Mouse (Mus musculus) liver, embryonic 12.5 days (tissue): ENCODE results near the gene Gm11214. TPM values are rescaled to one million over a fixed set of nuclear protein-coding genes. Genes with fewer than 3 reads are reported as not detected.

Experiments used
- ATAC-seq: fragments of 200-750 bp; cut with Nextera tagmentation; 2 replicates; pipeline ENCODE4 v1.8.0; 2017; ENCODE audit warnings: moderate number of reproducible peaks, mild to moderate bottlenecking, moderate library complexity
- H3K27ac ChIP-seq: fragments of 300-500 bp; sonication (generic); 2 replicates; pipeline ENCODE4 v1.5.1; 2016; ENCODE audit warnings: mild to moderate bottlenecking
- H3K27me3 ChIP-seq: fragments of 300-500 bp; sonication (generic); replicated peaks from 2 replicates; pipeline ENCODE4 v1.6.1; 2016; ENCODE audit warnings: mild to moderate bottlenecking, moderate library complexity
- H3K36me3 ChIP-seq: fragments of 300-500 bp; sonication (generic); 2 replicates; pipeline ENCODE4 v1.6.1; 2016; ENCODE audit warnings: mild to moderate bottlenecking, moderate library complexity
- H3K4me1 ChIP-seq: fragments of 300-500 bp; sonication (generic); 2 replicates; pipeline ENCODE4 v1.6.1; 2016
- H3K4me2 ChIP-seq: fragments of 300-500 bp; sonication (generic); 2 replicates; pipeline ENCODE4 v1.6.1; 2016; ENCODE audit warnings: mild to moderate bottlenecking, moderate library complexity
- H3K4me3 ChIP-seq: fragments of 300-500 bp; sonication (generic); 2 replicates; pipeline ENCODE4 v1.5.1; 2016; ENCODE audit warnings: mild to moderate bottlenecking, moderate library complexity
- H3K9ac ChIP-seq: fragments of 300-500 bp; sonication (generic); 2 replicates; pipeline ENCODE4 v1.6.1; 2016; ENCODE audit warnings: mild to moderate bottlenecking, moderate library complexity
- H3K9me3 ChIP-seq: fragments of 300-500 bp; sonication (generic); replicated peaks from 2 replicates; pipeline ENCODE4 v1.6.1; 2016; ENCODE audit warnings: mild to moderate bottlenecking, moderate library complexity
- WGBS: fragments of 180-500 bp; shearing (Covaris S2); methylation state at CpG from one replicate; pipeline ENCODE4 v1.1.7; 2016; ENCODE audit not compliant: insufficient replicate concordance; 5-methylcytosine and 5-hydroxymethylcytosine counted together
- polyA plus RNA-seq: library from polyadenylated mRNA; unstranded; fragments of >200 nt; fragmentation: Nextera tagmentation; extraction: Ambion mirVana; gene quantifications from 2 replicates; pipeline ENCODE4 v1.2.1, GENCODE M21; 2016

The Gm11214 gene
- polyA plus RNA-seq, 1 experiment from 2014 or later: not detected

DNA sequence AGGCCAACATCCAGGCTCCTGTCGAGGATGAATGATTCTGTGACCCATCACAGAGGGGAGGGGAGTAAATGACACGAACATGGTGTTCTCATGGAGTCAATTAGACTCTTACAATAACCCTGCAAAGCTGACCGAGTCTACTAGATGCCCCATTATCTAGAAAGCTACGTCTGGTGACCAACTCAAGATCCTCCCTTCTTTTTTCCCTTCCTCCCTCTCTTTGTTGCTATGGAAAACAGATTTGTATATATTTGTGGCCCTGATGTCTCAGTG, 22.0 kb upstream of the Gm11214 start:
- Histone ChIP-seq H3K27me3 (no peaks in the 10 kb centered on the region), H3K4me3 (no peak overlapping the region), H3K4me2 (no peak overlapping the region), H3K9ac (no peak overlapping the region), H3K36me3 (no peaks in the 10 kb centered on the region), H3K4me1 (no peaks in the 10 kb centered on the region), H3K27ac (no peak overlapping the region), H3K9me3 (no peaks in the 10 kb centered on the region)
- no peak for ATAC-seq
- WGBS: 36% methylated on average over 4 of the region's 4 CpGs

DNA sequence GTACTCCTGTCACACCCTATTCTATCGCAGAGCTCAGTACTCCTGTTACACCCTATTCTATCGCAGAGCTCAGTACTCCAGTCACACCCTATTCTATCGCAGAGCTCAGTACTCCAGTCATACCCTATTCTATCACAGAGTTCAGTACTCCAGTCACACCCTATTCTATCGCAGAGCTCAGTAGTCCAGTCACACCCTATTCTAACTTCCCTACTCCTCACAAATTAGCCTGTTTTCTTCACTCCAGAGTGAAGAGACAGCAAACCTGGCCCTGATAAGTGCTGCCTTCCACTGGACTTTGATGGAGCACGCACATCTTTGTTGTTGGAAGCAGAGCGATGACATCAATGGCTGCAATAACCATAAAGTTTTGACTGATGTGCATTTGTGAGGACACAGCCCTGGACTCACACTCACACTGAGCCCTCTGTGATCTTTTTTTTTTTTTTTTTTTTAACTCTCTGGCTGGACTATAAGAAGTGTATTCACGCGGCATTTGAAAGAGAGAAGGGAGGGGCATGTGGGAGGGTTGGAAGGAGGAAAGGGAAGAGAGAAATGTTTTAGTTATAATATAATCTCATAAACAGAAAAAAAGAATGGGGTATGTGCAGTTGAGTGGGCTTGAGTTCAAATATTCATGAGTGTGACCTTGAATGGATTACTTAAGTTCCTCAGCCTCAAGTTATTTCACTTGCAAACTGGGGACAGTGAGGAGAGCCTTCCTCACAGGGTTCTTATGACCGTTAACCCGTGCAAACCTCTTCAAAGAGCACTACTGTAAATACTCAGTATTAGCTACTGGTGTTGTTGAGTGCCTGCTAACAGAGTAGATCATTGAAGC, 21.5 kb upstream of the Gm11214 start:
- ATAC-seq: no peak
- Histone ChIP-seq H3K4me3 (no peak overlapping the region), H3K36me3 (no peaks in the 10 kb centered on the region), H3K4me1 (no peaks in the 10 kb centered on the region), H3K27ac (no peak overlapping the region), H3K4me2 (no peak overlapping the region), H3K27me3 (no peaks in the 10 kb centered on the region), H3K9ac (no peak overlapping the region), H3K9me3 (no peaks in the 10 kb centered on the region)
- 69% methylated on average over 10 of the region's 10 CpGs for WGBS

- 76% methylated on average over 6 of the region's 6 CpGs for WGBS
- Histone ChIP-seq H3K9ac (no peak overlapping the region), H3K4me1 (no peaks in the 10 kb centered on the region), H3K27me3 (no peaks in the 10 kb centered on the region), H3K9me3 (no peaks in the 10 kb centered on the region), H3K36me3 (no peaks in the 10 kb centered on the region), H3K4me3 (no peak overlapping the region), H3K4me2 (no peak overlapping the region), H3K27ac (no peak overlapping the region)
- no peak for ATAC-seq
Measured at GRCm38 (mm10) chr4:63683716-63684115, 20.5 kb upstream of the Gm11214 start.

DNA sequence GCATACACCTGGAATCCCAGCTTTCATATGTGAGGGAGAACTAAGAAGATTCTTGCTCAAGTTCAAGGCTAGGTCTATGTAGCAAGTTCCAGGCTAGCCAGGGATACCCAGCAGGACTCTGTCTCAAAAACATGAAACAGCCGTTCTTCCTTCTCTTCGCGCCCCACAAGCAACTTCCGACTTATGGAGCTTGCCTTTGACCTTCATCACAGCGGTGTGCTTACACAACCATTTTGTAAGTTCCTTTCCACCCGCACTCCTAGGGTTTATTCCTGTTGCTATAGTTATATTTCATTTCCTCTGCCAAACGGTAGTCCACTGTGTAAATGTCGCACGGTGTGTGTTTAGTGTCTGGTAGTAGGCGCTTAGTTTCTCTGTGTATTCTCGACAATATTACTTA, 19.9 kb upstream of the Gm11214 start:
- no peak for ATAC-seq
- H3K4me2 ChIP-seq: no peak overlapping the region
- WGBS: 67% methylated on average over 11 of the region's 11 CpGs
- H3K9me3 ChIP-seq: no peaks in the 10 kb centered on the region
- H3K36me3 ChIP-seq: no peaks in the 10 kb centered on the region
- no peaks in the 10 kb centered on the region for H3K4me1 ChIP-seq
- H3K27me3 ChIP-seq: no peaks in the 10 kb centered on the region
- H3K4me3 ChIP-seq: no peak overlapping the region
- H3K9ac ChIP-seq: no peak overlapping the region
- H3K27ac ChIP-seq: no peak overlapping the region

GRCm38 (mm10) chr4:63682441-63682840, 19.3 kb upstream of the Gm11214 start:
- no peak for ATAC-seq
- H3K9ac ChIP-seq: no peak overlapping the region
- H3K4me2 ChIP-seq: no peak overlapping the region
- no peaks in the 10 kb centered on the region for H3K36me3 ChIP-seq
- no peaks in the 10 kb centered on the region for H3K27me3 ChIP-seq
- no peaks in the 10 kb centered on the region for H3K9me3 ChIP-seq
- H3K27ac ChIP-seq: no peak overlapping the region
- H3K4me3 ChIP-seq: no peak overlapping the region
- 59% methylated on average over 2 of the region's 2 CpGs for WGBS
- no peaks in the 10 kb centered on the region for H3K4me1 ChIP-seq

GRCm38 (mm10) chr4:63681557-63681956, 18.4 kb upstream of the Gm11214 start:
- Histone ChIP-seq H3K9me3 (no peaks in the 10 kb centered on the region), H3K27ac (no peak overlapping the region), H3K27me3 (no peaks in the 10 kb centered on the region), H3K36me3 (no peaks in the 10 kb centered on the region), H3K4me2 (no peak overlapping the region), H3K9ac (no peak overlapping the region), H3K4me3 (no peak overlapping the region), H3K4me1 (no peaks in the 10 kb centered on the region)
- 75% methylated on average over 3 of the region's 3 CpGs for WGBS
- ATAC-seq: no peak

DNA sequence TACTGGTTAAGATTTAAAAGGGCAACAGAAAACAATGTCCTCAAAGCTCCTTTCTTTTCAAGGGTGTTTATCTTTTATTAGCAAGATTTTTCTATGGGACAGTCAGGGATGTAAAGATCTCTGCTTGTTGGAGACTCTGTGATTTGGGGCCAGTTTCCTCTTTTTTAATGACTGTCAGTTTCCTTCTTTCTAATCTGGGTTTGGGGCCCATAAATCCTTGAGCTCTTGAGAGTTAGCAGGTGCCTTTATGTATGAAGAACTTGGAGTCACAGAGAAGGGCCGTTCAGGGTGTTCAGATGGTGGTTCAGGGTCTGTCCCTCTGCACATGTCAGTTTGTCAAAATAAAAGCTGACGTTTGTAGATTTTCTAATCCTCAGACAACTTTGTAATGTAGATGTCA, 11.9 kb upstream of the Gm11214 start:
- Histone ChIP-seq H3K27ac (no peak overlapping the region), H3K4me2 (no peak overlapping the region), H3K27me3 (no peaks in the 10 kb centered on the region), H3K36me3 (no peaks in the 10 kb centered on the region), H3K9me3 (no peaks in the 10 kb centered on the region), H3K4me1 (no peaks in the 10 kb centered on the region), H3K9ac (no peak overlapping the region), H3K4me3 (no peak overlapping the region)
- ATAC-seq: no peak
- 43% methylated on average over 2 of the region's 2 CpGs for WGBS

- Histone ChIP-seq H3K27ac (no peak overlapping the region), H3K36me3 (no peaks in the 10 kb centered on the region), H3K27me3 (no peaks in the 10 kb centered on the region), H3K4me2 (no peak overlapping the region), H3K9ac (no peak overlapping the region), H3K4me1 (no peaks in the 10 kb centered on the region), H3K4me3 (no peak overlapping the region), H3K9me3 (no peaks in the 10 kb centered on the region)
- ATAC-seq: no peak
- WGBS: 29% methylated on average over 4 of the region's 4 CpGs
Measured at GRCm38 (mm10) chr4:63668255-63668654, 5.1 kb upstream of the Gm11214 start.

- no peaks in the 10 kb centered on the region for H3K4me1 ChIP-seq
- no peaks in the 10 kb centered on the region for H3K36me3 ChIP-seq
- no peak overlapping the region for H3K27ac ChIP-seq
- no peak overlapping the region for H3K9ac ChIP-seq
- no peaks in the 10 kb centered on the region for H3K27me3 ChIP-seq
- H3K9me3 ChIP-seq: no peaks in the 10 kb centered on the region
- WGBS: 74% methylated on average over 7 of the region's 7 CpGs
- no peak overlapping the region for H3K4me2 ChIP-seq
- H3K4me3 ChIP-seq: no peak overlapping the region
- ATAC-seq: no peak
Measured at GRCm38 (mm10) chr4:63665738-63666137, 2.6 kb upstream of the Gm11214 start.

GRCm38 (mm10) chr4:63661857-63662256, 1.3 kb downstream of the Gm11214 start:
- H3K36me3 ChIP-seq: no peaks in the 10 kb centered on the region
- no peaks in the 10 kb centered on the region for H3K9me3 ChIP-seq
- 56% methylated on average over 1 of the region's 1 CpGs for WGBS
- H3K9ac ChIP-seq: no peak overlapping the region
- no peaks in the 10 kb centered on the region for H3K4me1 ChIP-seq
- no peak for ATAC-seq
- H3K27ac ChIP-seq: no peak overlapping the region
- no peak overlapping the region for H3K4me3 ChIP-seq
- no peaks in the 10 kb centered on the region for H3K27me3 ChIP-seq
- H3K4me2 ChIP-seq: no peak overlapping the region

GRCm38 (mm10) chr4:63661426-63661825, 1.8 kb downstream of the Gm11214 start:
- H3K4me3 ChIP-seq: no peak overlapping the region
- no peaks in the 10 kb centered on the region for H3K4me1 ChIP-seq
- no peaks in the 10 kb centered on the region for H3K36me3 ChIP-seq
- H3K27ac ChIP-seq: no peak overlapping the region
- no peak overlapping the region for H3K9ac ChIP-seq
- ATAC-seq: no peak
- no peaks in the 10 kb centered on the region for H3K27me3 ChIP-seq
- H3K4me2 ChIP-seq: no peak overlapping the region
- H3K9me3 ChIP-seq: no peaks in the 10 kb centered on the region
- 63% methylated on average over 1 of the region's 1 CpGs for WGBS

GRCm38 (mm10) chr4:63659775-63660174, 3.4 kb downstream of the Gm11214 start:
- Histone ChIP-seq H3K36me3 (no peaks in the 10 kb centered on the region), H3K4me3 (no peak overlapping the region), H3K4me1 (no peaks in the 10 kb centered on the region), H3K9ac (no peak overlapping the region), H3K27me3 (no peaks in the 10 kb centered on the region), H3K27ac (no peak overlapping the region), H3K4me2 (no peak overlapping the region), H3K9me3 (no peaks in the 10 kb centered on the region)
- no peak for ATAC-seq
- WGBS: 52% methylated on average over 1 of the region's 1 CpGs

GRCm38 (mm10) chr4:63659086-63659485, 4.1 kb downstream of the Gm11214 start:
- Histone ChIP-seq H3K9me3 (no peaks in the 10 kb centered on the region), H3K27ac (no peak overlapping the region), H3K27me3 (no peaks in the 10 kb centered on the region), H3K4me3 (no peak overlapping the region), H3K9ac (no peak overlapping the region), H3K4me1 (no peaks in the 10 kb centered on the region), H3K36me3 (no peaks in the 10 kb centered on the region), H3K4me2 (no peak overlapping the region)
- WGBS: 37% methylated on average over 4 of the region's 4 CpGs
- no peak for ATAC-seq
